Mouse (Mus musculus) intestine, embryonic 14.5 days (tissue): ENCODE results near the gene Nup188. TPM values are rescaled to one million over a fixed set of nuclear protein-coding genes. Genes with fewer than 3 reads are reported as not detected.

Source experiments
- ATAC-seq: fragments of 200-750 bp; cut with Nextera tagmentation; replicated peaks from 2 replicates; pipeline ENCODE4 v1.8.0; 2017; ENCODE audit warnings: low read depth, moderate number of reproducible peaks, moderate TSS enrichment, moderate library complexity; ENCODE audit not compliant: low FRiP score, low TSS enrichment
- DNase-seq: peaks from one replicate; pipeline ENCODE4 v3.0.0-alpha.2; 2018; ENCODE audit warnings: low spot score
- H3K27ac ChIP-seq: fragments of 300-500 bp; sonication (generic); 2 replicates; pipeline ENCODE4 v1.5.1; 2014; ENCODE audit warnings: low read depth, mild to moderate bottlenecking, control low read depth
- H3K27me3 ChIP-seq: fragments of 300-500 bp; sonication (generic); replicated peaks from 2 replicates; pipeline ENCODE4 v1.6.1; 2014; ENCODE audit warnings: low read length, control low read depth; ENCODE audit not compliant: control insufficient read depth, insufficient read depth
- H3K36me3 ChIP-seq: fragments of 300-500 bp; sonication (generic); 2 replicates; pipeline ENCODE4 v1.6.1; 2014; ENCODE audit warnings: low read length, control low read depth; ENCODE audit not compliant: control insufficient read depth, insufficient read depth
- H3K4me1 ChIP-seq: fragments of 300-500 bp; sonication (generic); replicated peaks from 2 replicates; pipeline ENCODE4 v1.6.1; 2014; ENCODE audit warnings: low read length, control low read depth, mixed read lengths; ENCODE audit not compliant: control insufficient read depth, insufficient read depth
- H3K4me2 ChIP-seq: fragments of 300-500 bp; sonication (generic); 2 replicates; pipeline ENCODE4 v1.6.1; 2014; ENCODE audit warnings: low read length
- H3K4me3 ChIP-seq: fragments of 300-500 bp; sonication (generic); 2 replicates; pipeline ENCODE4 v1.5.1; 2014; ENCODE audit warnings: low read depth, low read length, control low read depth, mixed read lengths
- H3K9ac ChIP-seq: fragments of 300-500 bp; sonication (generic); 2 replicates; pipeline ENCODE4 v1.6.1; 2014; ENCODE audit warnings: mild to moderate bottlenecking, low read length
- H3K9me3 ChIP-seq: fragments of 300-500 bp; sonication (generic); 2 replicates; pipeline ENCODE4 v1.6.1; 2016; ENCODE audit warnings: low read length, control low read depth; ENCODE audit not compliant: control insufficient read depth
- WGBS: fragments of 180-500 bp; shearing (Covaris S2); extraction: QIAGEN DNeasy Blood & Tissue Kit; methylation state at CpG from one replicate; pipeline ENCODE4 v1.1.7; 2014; 5-methylcytosine and 5-hydroxymethylcytosine counted together
- polyA plus RNA-seq: library from polyadenylated mRNA; unstranded; fragments of >200 nt; fragmentation: Nextera tagmentation; extraction: Ambion mirVana; gene quantifications from 2 replicates; pipeline ENCODE4 v1.2.1, GENCODE M21; 2014

The Nup188 gene
- polyA plus RNA-seq, 1 experiment from 2014 or later = 45.2 TPM

- Histone ChIP-seq H3K9me3 (no peaks in the 10 kb centered on the region), H3K4me3 (no peak overlapping the region), H3K27ac (peak overlapping the region; percentile 62; the same call in 1 of the 2 replicates), H3K4me1 (peaks cover 10% of the 10 kb centered on the region; the same call in 1 of the 2 replicates), H3K36me3 (peaks cover 53% of the 10 kb centered on the region), H3K4me2 (no peak overlapping the region), H3K9ac (no peak overlapping the region), H3K27me3 (no peaks in the 10 kb centered on the region)
- DNase-seq (no peak), ATAC-seq (no peak)
- 80% methylated on average over 3 of the region's 3 CpGs for WGBS
These were observed 33.7 kb upstream of the Nup188 start for GRCm38 (mm10) chr2:30252521-30252920.

GRCm38 (mm10) chr2:30253809-30254208 is 32.4 kb upstream of the Nup188 start:
- Histone ChIP-seq H3K36me3 (peaks cover 54% of the 10 kb centered on the region), H3K4me1 (peaks cover 10% of the 10 kb centered on the region; the same call in 1 of the 2 replicates)
- ATAC-seq = no peak

GRCm38 (mm10) chr2:30255631-30256395 is 30.4 kb upstream of the Nup188 start:
- DNase-seq = no peak
- Histone ChIP-seq H3K4me3 (no peak overlapping the region), H3K9me3 (no peaks in the 10 kb centered on the region), H3K4me2 (no peak overlapping the region), H3K27ac (no peak overlapping the region), H3K9ac (no peak overlapping the region), H3K4me1 (peaks cover 10% of the 10 kb centered on the region; the same call in 1 of the 2 replicates), H3K36me3 (peaks cover 66% of the 10 kb centered on the region), H3K27me3 (no peaks in the 10 kb centered on the region)
- WGBS = 96% methylated on average over 42 of the region's 42 CpGs
- no peak for ATAC-seq

More at GRCm38 (mm10) chr2:30253809-30254208, 32.4 kb upstream of the Nup188 start:
- WGBS = 77% methylated on average over 5 of the region's 5 CpGs
- Histone ChIP-seq H3K9me3 (no peaks in the 10 kb centered on the region), H3K27me3 (no peaks in the 10 kb centered on the region), H3K4me2 (no peak overlapping the region), H3K27ac (no peak overlapping the region), H3K9ac (no peak overlapping the region), H3K4me3 (no peak overlapping the region)
- DNase-seq = no peak

- Histone ChIP-seq H3K4me2 (no peak overlapping the region), H3K4me3 (no peak overlapping the region), H3K9me3 (no peaks in the 10 kb centered on the region), H3K27ac (no peak overlapping the region), H3K27me3 (no peaks in the 10 kb centered on the region), H3K9ac (no peak overlapping the region), H3K36me3 (peaks cover 75% of the 10 kb centered on the region), H3K4me1 (peaks cover 6% of the 10 kb centered on the region; the same call in 1 of the 2 replicates)
- 94% methylated on average over 30 of the region's 30 CpGs for WGBS
- DNase-seq = no peak
- ATAC-seq = no peak
These were observed 29.4 kb upstream of the Nup188 start for GRCm38 (mm10) chr2:30256616-30257350.

- Histone ChIP-seq H3K27me3 (no peaks in the 10 kb centered on the region), H3K27ac (no peak overlapping the region), H3K9ac (no peak overlapping the region), H3K4me2 (no peak overlapping the region), H3K4me3 (no peak overlapping the region), H3K36me3 (peaks cover 84% of the 10 kb centered on the region), H3K4me1 (no peaks in the 10 kb centered on the region), H3K9me3 (no peaks in the 10 kb centered on the region)
- no peak for ATAC-seq
- 84% methylated on average over 7 of the region's 7 CpGs for WGBS
- DNase-seq = no peak
These were observed 28.3 kb upstream of the Nup188 start for GRCm38 (mm10) chr2:30257699-30258460.

- DNase-seq = no peak
- WGBS = 62% methylated on average over 4 of the region's 4 CpGs
- Histone ChIP-seq H3K4me3 (no peak overlapping the region), H3K27ac (no peak overlapping the region), H3K4me1 (no peaks in the 10 kb centered on the region), H3K27me3 (no peaks in the 10 kb centered on the region), H3K36me3 (peaks cover 92% of the 10 kb centered on the region), H3K4me2 (no peak overlapping the region), H3K9me3 (no peaks in the 10 kb centered on the region), H3K9ac (no peak overlapping the region)
- no peak for ATAC-seq
These were observed 27.6 kb upstream of the Nup188 start for GRCm38 (mm10) chr2:30258600-30258999.

GRCm38 (mm10) chr2:30259131-30260064 is 26.8 kb upstream of the Nup188 start:
- no peak overlapping the region for H3K9ac ChIP-seq
- H3K4me2 ChIP-seq = no peak overlapping the region
- no peaks in the 10 kb centered on the region for H3K4me1 ChIP-seq
- no peaks in the 10 kb centered on the region for H3K9me3 ChIP-seq
- no peak for DNase-seq
- H3K4me3 ChIP-seq = no peak overlapping the region
- no peak for ATAC-seq
- H3K36me3 ChIP-seq = peaks cover 98% of the 10 kb centered on the region
- no peak overlapping the region for H3K27ac ChIP-seq
- 87% methylated on average over 15 of the region's 15 CpGs for WGBS
- H3K27me3 ChIP-seq = no peaks in the 10 kb centered on the region
